Mouse (Mus musculus): ENCODE data around the gene Gnl3l.

- TF ChIP-seq CTCF (IDR thresholded peaks at IDR 0.05; ENCODE audit: low read depth, low read length) (no peak), POLR2A (IDR thresholded peaks at IDR 0.05; ENCODE audit: borderline replicate concordance, low read depth, low read length) (no peak)
These were observed 37.4 kb upstream of the Gnl3l start for GRCm38 (mm10) chrX:151054489-151054888.

Data from bone marrow macrophage, adult 2 months (primary cell).